In genomic region chr13:30684614-30685122, GRCm38 (mm10) we compare ENCODE assay signal across 20 mouse cellular contexts. TPM values are rescaled to one million over a fixed set of nuclear protein-coding genes. Genes with fewer than 3 reads are reported as not detected.
DNase-seq lines count a peak whose midpoint lies in the region; ATAC-seq and TF ChIP-seq lines count a peak whose summit lies in the region.
"Had no signal": no experiment of that assay in that cellular context is flagged by ENCODE, and none has a peak within 500 bp of the region (broad histone marks: within the 10 kb centered on the region; RNA-seq: fewer than 3 reads in every experiment).

No protein-coding gene starts in this region.

- no peak for TF ChIP-seq EP300 in liver, postnatal 0 days (IDR thresholded peaks at IDR 0.05; ENCODE audit: low read depth)

- 52% methylated on average over 6 of the region's 6 CpGs for WGBS in liver, postnatal 0 days (ENCODE audit: insufficient replicate concordance)
- WGBS in liver, embryonic 12.5 days (ENCODE audit: insufficient replicate concordance), result 44% methylated on average over 6 of the region's 6 CpGs
- WGBS in thymus, adult 2 months, result 39% methylated on average over 6 of the region's 6 CpGs

- H3K9me3 ChIP-seq in liver, postnatal 0 days (ENCODE audit: low read length), result no peaks in the 10 kb centered on the region
- no peaks in the 10 kb centered on the region for H3K9me3 ChIP-seq in liver, embryonic 12.5 days (replicated peaks)
- H3K9me3 ChIP-seq: embryonic facial prominence, embryonic 15.5 days; forebrain, embryonic 10.5 days; heart, embryonic 12.5 days; hindbrain, embryonic 12.5 days had no signal

- H3K36me3 ChIP-seq in liver, postnatal 0 days (replicated peaks; ENCODE audit: insufficient read depth, low read length), result no peaks in the 10 kb centered on the region
- no peaks in the 10 kb centered on the region for H3K36me3 ChIP-seq in liver, embryonic 12.5 days
- no peaks in the 10 kb centered on the region for H3K36me3 ChIP-seq in thymus, adult 2 months (ENCODE audit: control insufficient read depth, insufficient read depth, low read length)
- H3K36me3 ChIP-seq: embryonic facial prominence, embryonic 15.5 days; forebrain, embryonic 10.5 days; heart, embryonic 12.5 days had no signal

- H3K9ac ChIP-seq in liver, postnatal 0 days (replicated peaks), result no peak overlapping the region
- no peak overlapping the region for H3K9ac ChIP-seq in liver, embryonic 12.5 days
- H3K9ac ChIP-seq: embryonic facial prominence, embryonic 15.5 days; heart, embryonic 12.5 days; hindbrain, embryonic 12.5 days had no signal

- 0 out of 2 replicates have a peak, but pooled peaks have one; percentile 17 for ATAC-seq in liver, postnatal 0 days
- no peak for ATAC-seq in liver, embryonic 12.5 days
- ATAC-seq: forebrain, embryonic 14.5 days; hindbrain, postnatal 0 days had no signal

- no peak for TF ChIP-seq CTCF in liver, postnatal 0 days (IDR thresholded peaks at IDR 0.05; ENCODE audit: low read depth)
- no peak for TF ChIP-seq CTCF in thymus, adult 2 months (IDR thresholded peaks at IDR 0.05; ENCODE audit: borderline replicate concordance, control insufficient read depth, extremely low read depth, insufficient read depth, low read length, poor library complexity)

- H3K27me3 ChIP-seq in liver, postnatal 0 days (ENCODE audit: insufficient read depth, low read length), result no peaks in the 10 kb centered on the region
- H3K27me3 ChIP-seq in liver, embryonic 12.5 days (replicated peaks), result no peaks in the 10 kb centered on the region
- H3K27me3 ChIP-seq in thymus, adult 2 months (ENCODE audit: control insufficient read depth, insufficient read depth, low read length), result no peaks in the 10 kb centered on the region
- H3K27me3 ChIP-seq: embryonic facial prominence, embryonic 15.5 days; heart, embryonic 12.5 days; hindbrain, embryonic 12.5 days had no signal

- no peak overlapping the region for H3K4me2 ChIP-seq in liver, postnatal 0 days (ENCODE audit: low read depth, low read length)
- H3K4me2 ChIP-seq in liver, embryonic 12.5 days, result no peak overlapping the region
- H3K4me2 ChIP-seq: embryonic facial prominence, embryonic 15.5 days; heart, embryonic 12.5 days; hindbrain, embryonic 12.5 days had no signal

- peaks cover 2% of the 10 kb centered on the region; the same call in 1 of the 2 replicates for H3K4me1 ChIP-seq in liver, postnatal 0 days (ENCODE audit: insufficient read depth)
- no peaks in the 10 kb centered on the region for H3K4me1 ChIP-seq in liver, embryonic 12.5 days
- H3K4me1 ChIP-seq in thymus, adult 2 months (replicated peaks; ENCODE audit: control insufficient read depth, insufficient read depth, low read length), result peaks cover 37% of the 10 kb centered on the region
- H3K4me1 ChIP-seq: embryonic facial prominence, embryonic 15.5 days; forebrain, embryonic 10.5 days; hindbrain, embryonic 12.5 days had no signal

- no peak overlapping the region for H3K4me3 ChIP-seq in liver, postnatal 0 days (ENCODE audit: low read depth, low read length)
- no peak overlapping the region for H3K4me3 ChIP-seq in liver, embryonic 12.5 days
- H3K4me3 ChIP-seq in thymus, adult 2 months (ENCODE audit: control insufficient read depth, insufficient read depth, low read length), result no peak overlapping the region
- H3K4me3 ChIP-seq: embryonic facial prominence, embryonic 15.5 days; erythroblast, embryonic 14.5 days; forebrain, embryonic 10.5 days; heart, embryonic 12.5 days; hindbrain, embryonic 12.5 days had no signal

- DNase-seq in liver, postnatal 0 days, result no peak
- DNase-seq in thymus, adult 2 months, result peak; percentile 15
- peak; percentile 24 to 34 for DNase-seq in thymus, postnatal 36 days
- DNase-seq in cerebellum, adult 18-20 months, result no peak
- DNase-seq in heart, postnatal 25 days (ENCODE audit: low spot score), result no peak
- no peak for DNase-seq in embryo, embryonic 10 days (ENCODE audit: low spot score)
- DNase-seq: adrenal gland, adult 2 months; adrenal gland, postnatal 25 days; cerebellum, adult 2 months; cerebellum, postnatal 10 days; embryo, embryonic 11 days; heart, postnatal 36 days had no signal

- intact Hi-C loops in heart, postnatal 25 days (cut with DNase I), result no loop called here

- no peak overlapping the region for H3K27ac ChIP-seq in liver, postnatal 0 days (ENCODE audit: low read depth)
- no peak overlapping the region for H3K27ac ChIP-seq in liver, embryonic 12.5 days
- no peak overlapping the region for H3K27ac ChIP-seq in thymus, adult 2 months (ENCODE audit: control insufficient read depth, insufficient read depth, low read length)
- H3K27ac ChIP-seq: embryonic facial prominence, embryonic 15.5 days; forebrain, embryonic 10.5 days; hindbrain, embryonic 12.5 days; hindbrain, postnatal 0 days had no signal

- TF ChIP-seq POLR2A in thymus, adult 2 months (IDR thresholded peaks at IDR 0.05; ENCODE audit: control insufficient read depth, extremely low read depth, insufficient read depth, low read length, poor library complexity), result no peak

RNA-seq across cellular contexts. Expression of gene Dusp22, which starts 24.9 kb away (rescaled TPM):
- polyA plus RNA-seq in liver, postnatal 0 days (2015; fragmentation: Nextera tagmentation; extraction: Ambion mirVana), result 14.6 and 15.2 TPM in 2 replicates
- polyA plus RNA-seq in liver, embryonic 12.5 days (2016; fragmentation: Nextera tagmentation; extraction: Ambion mirVana), result 6.7 and 7.1 TPM in 2 replicates
- polyA plus RNA-seq in thymus, adult 2 months (2012; rRNA removed), result 10.6 and 11.1 TPM in 2 replicates
- 10 to 100 TPM; 22.6 to 24.9 TPM for total RNA-seq in heart, postnatal 25 days (2021)

Comparison
In these comparisons a context has a peak if more than half of its experiments do, and no peak if none do; other contexts are left out.
1. DNase-seq: peak in thymus, adult 2 months (single experiment) and thymus, postnatal 36 days (2 of 2); none in liver, postnatal 0 days (single experiment), cerebellum, adult 18-20 months (0 of 2), heart, postnatal 25 days (single experiment) and embryo, embryonic 10 days (single experiment).